Mouse (Mus musculus) midbrain, postnatal 0 days (tissue): ENCODE data around the gene Slc6a5. TPM values are rescaled to one million over a fixed set of nuclear protein-coding genes. Genes with fewer than 3 reads are reported as not detected.

Source experiments
- ATAC-seq: fragments of 200-750 bp; cut with Nextera tagmentation; 2 replicates; pipeline ENCODE4 v1.8.0; 2017; ENCODE audit warnings: moderate number of reproducible peaks, mild to moderate bottlenecking, moderate TSS enrichment, moderate library complexity; ENCODE audit not compliant: low FRiP score
- DNase-seq: peaks from one replicate; pipeline ENCODE4 v3.0.0-alpha.2; 2015; ENCODE audit warnings: low spot score
- H3K27ac ChIP-seq: fragments of 300-500 bp; sonication (generic); 2 replicates; pipeline ENCODE4 v1.5.1; 2014; ENCODE audit warnings: low read depth, mild to moderate bottlenecking, low read length, mixed read lengths
- H3K27me3 ChIP-seq: fragments of 300-500 bp; sonication (generic); 2 replicates; pipeline ENCODE4 v1.6.1; 2014; ENCODE audit warnings: low read length, control low read depth, mixed read lengths; ENCODE audit not compliant: insufficient read depth
- H3K36me3 ChIP-seq: fragments of 300-500 bp; sonication (generic); 2 replicates; pipeline ENCODE4 v1.6.1; 2014; ENCODE audit warnings: low read length, control low read depth, mixed read lengths; ENCODE audit not compliant: insufficient read depth
- H3K4me1 ChIP-seq: fragments of 300-500 bp; sonication (generic); 2 replicates; pipeline ENCODE4 v1.6.1; 2014; ENCODE audit warnings: mild to moderate bottlenecking, control low read depth, antibody characterized with exemption, low read length, mixed read lengths; ENCODE audit not compliant: insufficient read depth
- H3K4me2 ChIP-seq: fragments of 300-500 bp; sonication (generic); 2 replicates; pipeline ENCODE4 v1.6.1; 2014; ENCODE audit warnings: low read depth, mild to moderate bottlenecking, low read length, mixed read lengths; ENCODE audit not compliant: poor library complexity, severe bottlenecking
- H3K4me3 ChIP-seq: fragments of 300-500 bp; sonication (generic); 2 replicates; pipeline ENCODE4 v1.5.1; 2014; ENCODE audit warnings: low read depth, mild to moderate bottlenecking, low read length, moderate library complexity
- H3K9ac ChIP-seq: fragments of 300-500 bp; sonication (generic); replicated peaks from 2 replicates; pipeline ENCODE4 v1.6.1; 2014; ENCODE audit warnings: mild to moderate bottlenecking, low read length, moderate library complexity, mixed read lengths; ENCODE audit not compliant: poor library complexity, severe bottlenecking
- H3K9me3 ChIP-seq: fragments of 300-500 bp; sonication (generic); 2 replicates; pipeline ENCODE4 v1.6.1; 2016; ENCODE audit warnings: low read length, control low read depth
- CTCF ChIP-seq: IDR thresholded peaks from 2 replicates; pipeline ENCODE4 v1.5.1; 2016; ENCODE audit warnings: antibody characterized with exemption, mild to moderate bottlenecking
- WGBS: fragments of 180-500 bp; shearing (Covaris S2); extraction: QIAGEN DNeasy Blood & Tissue Kit; methylation state at CpG from one replicate; pipeline ENCODE4 v1.1.7; 2014; 5-methylcytosine and 5-hydroxymethylcytosine counted together
- polyA plus RNA-seq: library from polyadenylated mRNA; unstranded; fragments of >200 nt; fragmentation: Nextera tagmentation; extraction: Ambion mirVana; gene quantifications from 2 replicates; pipeline ENCODE4 v1.2.1, GENCODE M21; 2015
- total RNA-seq: library from RNA; depleted of rRNA; stranded (reverse); fragments of >200 nt; gene quantifications from 2 replicates; pipeline ENCODE4 v1.2.3, GENCODE M21; 2014

Gene Slc6a5
- total and polyA plus RNA-seq, 2 experiments from 2014 or later = 0.22 to 6.6 TPM

DNA sequence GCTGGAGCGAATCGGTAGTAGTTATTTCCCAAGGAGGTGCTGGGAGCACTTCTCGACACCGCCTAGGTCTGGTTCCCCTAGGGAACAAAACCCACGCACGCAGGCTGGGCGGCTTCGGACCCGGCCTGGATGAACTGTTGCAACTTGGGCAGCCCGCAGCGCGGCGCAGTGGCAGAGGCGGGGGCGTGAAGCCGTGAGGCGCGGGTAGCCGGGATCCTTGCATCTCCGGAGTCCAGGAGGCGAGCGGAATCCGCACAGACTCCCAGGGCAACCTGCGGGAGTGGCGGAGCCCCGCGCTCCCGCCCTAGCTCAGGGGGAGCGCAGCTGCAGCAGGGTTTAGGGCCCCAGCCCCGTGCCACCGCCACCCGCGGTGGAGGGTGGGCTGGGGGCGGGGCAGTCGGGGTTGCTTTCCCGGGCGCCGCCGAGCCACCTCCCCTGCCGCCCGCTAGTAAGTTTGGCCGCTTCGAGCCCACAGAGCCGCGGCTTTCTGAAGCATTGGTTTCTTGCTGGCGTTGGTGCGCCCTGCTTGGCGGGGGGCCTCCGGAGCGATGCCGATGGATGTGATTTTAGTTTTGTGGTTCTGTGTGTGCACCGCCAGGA is 65.0 kb downstream of the Slc6a5 start, which contains the start of gene Nell1:
TSS of gene Nell1 (plus strand) at position 24 of the 600 bp plus-strand sequence.
- no peak for TF ChIP-seq CTCF
- Histone ChIP-seq H3K27me3 (peaks cover 12% of the 10 kb centered on the region), H3K9me3 (no peaks in the 10 kb centered on the region), H3K4me3 (peak within 1 kb of the TSS; percentile 63), H3K36me3 (no peaks in the 10 kb centered on the region), H3K4me1 (peaks cover 3% of the 10 kb centered on the region; the same call in 1 of the 2 replicates), H3K4me2 (peak within 1 kb of the TSS; percentile 84), H3K27ac (peak within 1 kb of the TSS; percentile 59), H3K9ac (peak within 1 kb of the TSS; percentile 65)
- 1% methylated on average over 51 of the region's 52 CpGs for WGBS
- ATAC-seq = peak; percentile 53; the same call in 1 of the 2 replicates
- DNase-seq = peak; percentile 22

DNA sequence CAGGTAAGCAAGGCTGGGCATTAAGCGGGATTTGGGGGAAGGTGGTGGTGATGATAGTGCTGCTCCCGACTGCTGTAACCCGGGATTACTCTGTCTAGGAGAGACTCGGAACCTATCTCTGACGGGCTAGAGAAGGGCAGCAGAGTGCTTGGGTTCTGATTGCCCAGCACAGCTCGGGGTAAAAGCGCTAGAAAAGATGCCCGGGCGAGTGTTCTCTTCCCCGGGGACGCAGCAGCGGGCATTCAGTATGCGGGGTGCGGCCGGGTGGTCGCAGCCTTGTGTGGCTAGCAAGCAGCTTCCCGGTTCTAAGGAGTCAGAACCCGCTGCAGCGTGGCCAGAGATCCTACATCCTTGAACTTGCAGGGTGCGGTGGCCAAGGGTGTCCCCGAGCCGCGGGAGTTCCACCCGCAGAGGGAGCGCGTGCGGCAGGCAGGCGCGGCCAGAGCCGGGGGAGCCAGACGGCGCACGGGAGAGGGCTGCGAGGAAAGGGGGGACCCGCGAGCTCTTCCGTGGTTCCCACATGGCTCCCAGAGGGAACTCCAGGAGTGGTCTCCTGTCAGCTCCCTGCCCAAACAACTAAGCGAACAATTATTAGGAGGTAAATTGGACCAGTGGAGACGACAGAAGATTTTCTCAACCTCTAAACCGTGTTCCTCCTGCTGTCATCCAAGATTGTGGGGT is 65.6 kb downstream of the Slc6a5 start:
- Histone ChIP-seq H3K4me3 (peak overlapping the region; percentile 63), H3K27me3 (peaks cover 12% of the 10 kb centered on the region)
- peak; percentile 59; the same call in 1 of the 2 replicates for ATAC-seq

DNA sequence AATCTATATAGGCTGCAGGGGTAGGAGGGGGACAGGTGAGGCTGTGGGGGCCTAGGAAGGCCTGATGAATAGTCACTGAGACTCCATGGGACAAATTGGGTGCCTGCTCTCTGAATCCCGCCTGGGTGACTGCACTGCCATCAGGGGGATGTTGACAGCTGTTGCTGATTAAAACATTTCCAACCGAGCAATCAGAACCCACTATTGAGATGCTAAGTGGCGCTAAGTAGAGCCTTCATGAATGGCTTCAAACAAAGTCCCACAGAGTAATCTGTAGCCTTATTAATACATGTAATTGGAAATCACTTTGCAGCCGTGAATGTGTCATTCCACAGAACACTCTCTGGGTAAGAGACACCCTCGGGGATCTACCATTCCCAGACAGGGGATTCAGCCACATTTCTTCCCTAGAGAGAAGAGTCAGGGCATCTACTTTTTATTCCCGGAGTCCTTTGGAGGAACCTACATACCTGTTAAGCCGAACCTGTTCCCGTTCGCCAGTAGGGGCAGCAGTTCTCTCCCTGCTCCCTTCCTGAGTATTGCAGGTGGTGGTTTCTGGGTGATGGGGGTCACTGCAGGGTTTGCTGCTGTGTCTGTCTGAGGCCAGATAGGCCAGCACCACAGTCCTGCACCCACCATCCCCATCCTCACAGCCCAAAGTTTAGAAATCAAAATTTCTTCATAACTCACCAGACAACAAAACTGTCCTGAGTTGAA is 71.7 kb downstream of the Slc6a5 start:
- no peak overlapping the region for H3K4me3 ChIP-seq
- H3K9ac ChIP-seq = no peak overlapping the region
- 16% methylated on average over 9 of the region's 9 CpGs for WGBS
- H3K9me3 ChIP-seq = no peaks in the 10 kb centered on the region
- H3K4me1 ChIP-seq = no peaks in the 10 kb centered on the region
- H3K27me3 ChIP-seq = peaks cover 3% of the 10 kb centered on the region; the same call in 1 of the 2 replicates
- no peak overlapping the region for H3K4me2 ChIP-seq
- DNase-seq = peak; percentile 21
- H3K27ac ChIP-seq = no peak overlapping the region
- ATAC-seq = no peak
- H3K36me3 ChIP-seq = no peaks in the 10 kb centered on the region
- TF ChIP-seq CTCF = peak; percentile 66

More for the DNA sequence above, 65.6 kb downstream of the Slc6a5 start:
- peaks cover 3% of the 10 kb centered on the region; the same call in 1 of the 2 replicates for H3K4me1 ChIP-seq
- no peak for DNase-seq
- peak overlapping the region; percentile 84 for H3K4me2 ChIP-seq
- 0% methylated on average over 40 of the region's 40 CpGs for WGBS
- H3K9me3 ChIP-seq = no peaks in the 10 kb centered on the region
- H3K9ac ChIP-seq = peak overlapping the region; percentile 65
- H3K36me3 ChIP-seq = no peaks in the 10 kb centered on the region
- H3K27ac ChIP-seq = peak overlapping the region; percentile 59; the same call in 1 of the 2 replicates
- peak; percentile 59 for TF ChIP-seq CTCF

DNA sequence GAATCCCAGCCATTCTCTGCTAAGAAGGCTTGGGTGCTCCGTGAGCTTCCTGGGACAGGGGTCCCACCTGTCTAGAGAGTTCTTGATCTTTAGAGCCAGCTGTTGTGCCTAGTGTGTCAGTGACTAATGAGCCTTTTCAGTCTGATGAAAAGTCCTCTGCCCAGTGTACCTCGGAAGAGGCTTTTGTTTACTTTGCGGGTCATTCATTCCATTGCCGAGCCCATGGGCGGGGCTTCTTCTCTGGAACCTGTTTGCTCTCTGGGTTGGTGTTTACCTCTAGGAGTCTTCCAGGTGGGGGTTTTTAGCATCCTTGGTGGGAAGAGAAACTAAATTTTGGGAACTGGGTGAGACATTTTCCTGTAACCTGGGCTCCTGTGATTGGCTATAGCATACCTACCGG is 74.8 kb downstream of the Slc6a5 start:
- no peak overlapping the region for H3K27ac ChIP-seq
- no peaks in the 10 kb centered on the region for H3K9me3 ChIP-seq
- H3K36me3 ChIP-seq = no peaks in the 10 kb centered on the region
- H3K4me2 ChIP-seq = no peak overlapping the region
- H3K27me3 ChIP-seq = no peaks in the 10 kb centered on the region
- 33% methylated on average over 6 of the region's 6 CpGs for WGBS
- H3K4me3 ChIP-seq = no peak overlapping the region
- H3K9ac ChIP-seq = no peak overlapping the region
- H3K4me1 ChIP-seq = no peaks in the 10 kb centered on the region
- no peak for TF ChIP-seq CTCF
- ATAC-seq (no peak), DNase-seq (no peak)

DNA sequence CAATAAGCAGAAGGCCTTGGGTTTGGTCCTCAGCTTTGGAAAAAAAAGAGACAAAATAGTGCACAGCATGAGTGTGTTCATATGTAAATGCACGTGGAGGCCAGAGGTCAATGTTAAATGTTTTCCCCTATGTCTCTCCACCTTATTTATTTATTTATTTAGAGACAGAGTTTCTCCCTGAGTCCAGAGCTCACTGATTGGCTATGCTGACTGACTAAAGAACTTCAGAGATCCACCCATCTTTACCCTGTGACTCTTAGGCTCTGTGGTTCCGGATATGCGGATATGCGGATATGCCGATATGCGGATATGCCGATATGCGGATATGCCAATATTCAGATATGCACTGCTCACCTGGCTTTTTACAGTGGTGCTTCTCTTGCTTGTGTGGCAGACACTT is 76.0 kb downstream of the Slc6a5 start:
- no peak overlapping the region for H3K27ac ChIP-seq
- H3K4me3 ChIP-seq = no peak overlapping the region
- no peak overlapping the region for H3K9ac ChIP-seq
- no peak overlapping the region for H3K4me2 ChIP-seq
- H3K27me3 ChIP-seq = no peaks in the 10 kb centered on the region
- DNase-seq (no peak), ATAC-seq (no peak)
- no peaks in the 10 kb centered on the region for H3K36me3 ChIP-seq
- TF ChIP-seq CTCF = no peak
- no peaks in the 10 kb centered on the region for H3K4me1 ChIP-seq
- no peaks in the 10 kb centered on the region for H3K9me3 ChIP-seq
- 93% methylated on average over 8 of the region's 8 CpGs for WGBS

DNA sequence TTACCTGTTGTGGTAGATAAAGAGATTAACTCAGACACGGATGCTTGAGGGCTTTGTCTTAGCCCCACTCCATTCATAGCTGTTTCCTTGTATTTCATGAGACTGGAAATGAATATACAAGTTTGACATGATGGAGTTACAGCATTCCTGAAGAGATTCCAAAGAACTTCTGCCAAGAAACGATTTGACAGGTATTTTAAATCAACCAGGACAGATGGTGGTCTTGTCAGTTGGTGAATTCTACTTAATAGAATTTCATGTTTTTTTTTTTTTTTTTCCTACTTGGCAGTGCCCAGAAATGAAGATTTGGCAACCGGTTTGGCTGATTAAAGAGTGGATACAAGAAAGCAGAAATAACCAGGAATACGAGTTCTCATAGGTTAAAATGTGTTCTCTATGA is 89.4 kb downstream of the Slc6a5 start:
- H3K9me3 ChIP-seq = no peaks in the 10 kb centered on the region
- H3K27ac ChIP-seq = no peak overlapping the region
- TF ChIP-seq CTCF = no peak
- H3K4me2 ChIP-seq = no peak overlapping the region
- DNase-seq (peak; percentile 26), ATAC-seq (no peak)
- H3K4me1 ChIP-seq = no peaks in the 10 kb centered on the region
- H3K36me3 ChIP-seq = no peaks in the 10 kb centered on the region
- no peaks in the 10 kb centered on the region for H3K27me3 ChIP-seq
- H3K9ac ChIP-seq = no peak overlapping the region
- 77% methylated on average over 4 of the region's 4 CpGs for WGBS
- no peak overlapping the region for H3K4me3 ChIP-seq
